Mouse (Mus musculus) G1E (cell line): Measurements from ENCODE around the gene Slc25a45.

Source experiments
- CTCF ChIP-seq: IDR thresholded peaks from 2 replicates; pipeline ENCODE4 v1.5.1; 2012; ENCODE audit warnings: low read depth, low read length, inconsistent platforms, mixed read lengths
- GATA1 ChIP-seq: IDR thresholded peaks from 2 replicates; pipeline ENCODE4 v1.6.1; 2012; ENCODE audit warnings: borderline replicate concordance, low read length, inconsistent platforms, mixed read lengths
- POLR2AphosphoS5 ChIP-seq: IDR thresholded peaks from 2 replicates; pipeline ENCODE4 v1.6.1; 2012; ENCODE audit warnings: low read depth, low read length, inconsistent platforms; ENCODE audit not compliant: insufficient replicate concordance
- TAL1 ChIP-seq: conservative IDR thresholded peaks from 2 replicates; pipeline ENCODE4 v1.6.1; 2012; ENCODE audit warnings: low read depth, low read length, inconsistent platforms, mixed read lengths

DNA sequence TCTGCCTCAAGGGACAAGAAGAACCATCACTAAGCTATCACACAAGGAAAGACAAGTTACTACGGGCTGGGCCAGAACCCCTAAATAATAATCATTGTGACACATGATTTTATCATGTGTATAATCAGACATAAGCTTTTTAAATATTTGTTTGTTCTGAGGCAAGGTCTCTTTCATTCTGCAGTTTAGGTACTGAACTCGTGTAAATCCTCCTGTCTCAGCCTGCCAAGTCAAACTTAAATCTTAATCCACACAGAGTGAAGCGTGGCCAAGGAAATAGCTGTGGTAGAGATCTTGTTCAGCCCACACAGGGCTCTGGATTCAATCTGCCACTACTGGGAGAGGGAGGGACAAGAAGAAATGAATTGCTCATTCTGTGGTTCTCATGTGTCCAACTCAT is 29.7 kb downstream of the Slc25a45 start:
- TF ChIP-seq CTCF (no peak), GATA1 (no peak), POLR2AphosphoS5 (no peak), TAL1 (no peak)
